Mouse (Mus musculus) lung, embryonic 16.5 days (tissue): ENCODE results near the gene Rest. TPM values are rescaled to one million over a fixed set of nuclear protein-coding genes. Genes with fewer than 3 reads are reported as not detected.

ENCODE experiments used
- ATAC-seq: fragments of 200-750 bp; cut with Nextera tagmentation; 2 replicates; pipeline ENCODE4 v1.8.0; 2017; ENCODE audit warnings: low read depth, mild to moderate bottlenecking, moderate library complexity
- H3K27ac ChIP-seq: fragments of 300-500 bp; sonication (generic); 2 replicates; pipeline ENCODE4 v1.5.1; 2014; ENCODE audit warnings: mild to moderate bottlenecking, control low read depth, low read length
- H3K27me3 ChIP-seq: fragments of 300-500 bp; sonication (generic); 2 replicates; pipeline ENCODE4 v1.6.1; 2014; ENCODE audit warnings: low read depth, low read length, mixed read lengths; ENCODE audit not compliant: control insufficient read depth, insufficient read depth
- H3K36me3 ChIP-seq: fragments of 300-500 bp; sonication (generic); 2 replicates; pipeline ENCODE4 v1.6.1; 2014; ENCODE audit warnings: low read length; ENCODE audit not compliant: control insufficient read depth, insufficient read depth
- H3K4me1 ChIP-seq: fragments of 300-500 bp; sonication (generic); replicated peaks from 2 replicates; pipeline ENCODE4 v1.6.1; 2014; ENCODE audit warnings: low read length, mixed read lengths; ENCODE audit not compliant: control insufficient read depth, insufficient read depth
- H3K4me2 ChIP-seq: fragments of 300-500 bp; sonication (generic); 2 replicates; pipeline ENCODE4 v1.6.1; 2014; ENCODE audit warnings: low read depth, low read length, control low read depth
- H3K4me3 ChIP-seq: fragments of 300-500 bp; sonication (generic); 2 replicates; pipeline ENCODE4 v1.5.1; 2014; ENCODE audit warnings: mild to moderate bottlenecking, low read length, control low read depth
- H3K9ac ChIP-seq: fragments of 300-500 bp; sonication (generic); 2 replicates; pipeline ENCODE4 v1.6.1; 2014; ENCODE audit warnings: low read length, control low read depth
- H3K9me3 ChIP-seq: fragments of 300-500 bp; sonication (generic); 2 replicates; pipeline ENCODE4 v1.6.1; 2016; ENCODE audit warnings: low read length; ENCODE audit not compliant: control insufficient read depth
- WGBS: fragments of 180-500 bp; shearing (Covaris S2); extraction: QIAGEN DNeasy Blood & Tissue Kit; methylation state at CpG from one replicate; pipeline ENCODE4 v1.1.7; 2014; 5-methylcytosine and 5-hydroxymethylcytosine counted together
- microRNA-seq: library from miRNA; unstranded; fragments of <30 nt; microRNA quantifications from one replicate; pipeline ENCODE4, GENCODE M21; 2016
- polyA plus RNA-seq: library from polyadenylated mRNA; unstranded; fragments of >200 nt; fragmentation: Nextera tagmentation; extraction: Ambion mirVana; gene quantifications from 2 replicates; pipeline ENCODE4 v1.2.1, GENCODE M21; 2015

Gene Rest
- polyA plus RNA-seq, 1 experiment from 2014 or later: 30.0 TPM

DNA sequence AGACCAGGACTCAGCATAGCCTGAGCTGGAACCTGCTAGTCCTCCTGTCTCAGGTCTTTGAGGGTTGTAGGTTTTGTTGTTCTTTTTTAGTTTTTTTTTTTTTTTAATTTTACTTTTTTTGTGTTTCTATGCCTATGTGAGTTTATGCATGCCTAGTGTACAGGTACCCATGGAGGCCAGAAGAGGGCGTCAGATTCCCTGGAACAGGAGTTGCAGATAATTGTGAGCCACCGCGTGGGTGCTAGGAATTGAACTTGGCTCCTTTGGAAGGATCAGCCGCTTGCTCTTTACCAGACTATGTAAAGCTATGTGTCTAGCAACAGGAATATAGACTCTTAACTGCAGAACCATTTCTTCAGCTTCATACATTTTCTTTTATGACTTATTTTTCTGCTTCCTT, 48.9 kb downstream of the Rest start:
- Histone ChIP-seq H3K27ac (no peak overlapping the region), H3K4me1 (peaks cover 9% of the 10 kb centered on the region), H3K4me3 (no peak overlapping the region), H3K9ac (no peak overlapping the region), H3K27me3 (no peaks in the 10 kb centered on the region), H3K36me3 (peaks cover 27% of the 10 kb centered on the region), H3K4me2 (no peak overlapping the region), H3K9me3 (no peaks in the 10 kb centered on the region)
- no peak for ATAC-seq
- 94% methylated on average over 4 of the region's 4 CpGs for WGBS

DNA sequence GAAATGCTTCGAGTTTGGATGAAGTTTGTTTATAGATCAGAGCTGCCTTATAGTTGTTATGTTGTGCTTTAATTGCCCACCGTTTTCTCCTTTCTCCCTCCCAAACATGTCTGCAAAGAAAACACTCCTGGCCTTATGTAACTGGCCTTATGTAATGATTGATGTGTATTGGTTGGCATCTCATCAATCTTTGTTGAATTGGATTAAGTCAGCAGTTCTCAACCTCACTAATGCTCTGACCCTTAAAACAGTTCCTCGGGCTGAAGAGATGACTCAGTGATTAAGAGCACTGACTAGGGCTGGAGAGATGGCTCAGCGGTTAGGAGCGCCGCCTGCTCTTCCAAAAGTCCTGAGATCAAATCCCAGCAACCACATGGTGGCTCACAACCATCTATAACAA, 49.7 kb downstream of the Rest start:
- H3K4me2 ChIP-seq: no peak overlapping the region
- peaks cover 9% of the 10 kb centered on the region for H3K4me1 ChIP-seq
- H3K9ac ChIP-seq: no peak overlapping the region
- H3K27ac ChIP-seq: no peak overlapping the region
- H3K4me3 ChIP-seq: no peak overlapping the region
- H3K27me3 ChIP-seq: no peaks in the 10 kb centered on the region
- H3K9me3 ChIP-seq: no peaks in the 10 kb centered on the region
- no peak for ATAC-seq
- H3K36me3 ChIP-seq: peaks cover 31% of the 10 kb centered on the region
- WGBS: 76% methylated on average over 6 of the region's 6 CpGs

DNA sequence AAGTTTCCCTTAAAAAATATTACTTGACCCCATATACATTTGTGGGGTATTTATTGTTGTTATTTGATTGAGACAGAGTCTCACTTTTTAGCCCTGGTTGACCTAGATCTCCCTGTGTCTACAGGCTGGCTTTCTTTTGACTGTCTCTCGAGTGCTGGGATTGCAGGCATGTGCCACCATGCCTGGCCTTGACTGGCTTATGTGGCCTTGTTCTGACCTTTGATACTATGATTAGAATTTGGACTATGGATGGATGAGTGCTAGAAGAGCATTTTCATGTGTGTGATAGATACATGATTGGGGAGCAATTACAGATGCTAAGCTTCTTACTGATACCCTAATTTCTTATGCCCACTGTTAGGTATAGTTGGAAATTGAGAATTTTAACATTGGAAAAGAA, 59.6 kb downstream of the Rest start:
- no peak overlapping the region for H3K27ac ChIP-seq
- peaks cover 65% of the 10 kb centered on the region for H3K36me3 ChIP-seq
- WGBS: 88% methylated on average over 1 of the region's 1 CpGs
- H3K9me3 ChIP-seq: no peaks in the 10 kb centered on the region
- H3K9ac ChIP-seq: no peak overlapping the region
- no peak overlapping the region for H3K4me3 ChIP-seq
- H3K4me2 ChIP-seq: no peak overlapping the region
- no peaks in the 10 kb centered on the region for H3K27me3 ChIP-seq
- no peak for ATAC-seq
- H3K4me1 ChIP-seq: no peaks in the 10 kb centered on the region

DNA sequence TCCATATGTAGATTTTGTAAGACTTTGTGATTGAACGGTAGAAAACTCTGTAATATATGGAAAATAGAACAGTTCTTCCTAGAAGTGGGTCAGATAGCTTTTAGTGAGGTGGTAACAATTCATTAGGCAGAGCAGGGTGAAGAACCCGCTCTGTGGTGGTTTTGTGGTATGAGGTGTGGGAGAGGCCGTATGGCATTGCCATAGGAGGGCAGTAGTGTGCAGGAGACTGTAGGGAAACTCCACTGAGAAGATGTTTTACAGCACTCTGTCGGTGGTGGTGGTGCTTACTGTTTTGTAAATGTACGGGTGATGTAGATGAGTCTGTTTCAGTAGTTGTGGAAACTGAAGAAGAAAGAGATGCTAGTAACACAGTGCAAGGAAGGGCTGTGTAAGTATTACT, 64.9 kb downstream of the Rest start:
- Histone ChIP-seq H3K36me3 (peaks cover 54% of the 10 kb centered on the region), H3K9ac (no peak overlapping the region), H3K27me3 (no peaks in the 10 kb centered on the region), H3K4me1 (no peaks in the 10 kb centered on the region), H3K4me2 (no peak overlapping the region), H3K4me3 (no peak overlapping the region), H3K27ac (no peak overlapping the region), H3K9me3 (no peaks in the 10 kb centered on the region)
- WGBS: 77% methylated on average over 5 of the region's 5 CpGs
- no peak for ATAC-seq

Small RNAs within 50 kb of the gene (microRNA-seq; reads per million reads assigned to microRNA genes)
- gene Mir5098: not detected

Other genes with a start within 250 kb of the Rest start
- 1.4 and 1.7 TPM in 2 replicates for gene Thegl, start 249.5 kb upstream of the Rest start, polyA plus RNA-seq
- 13.6 and 18.1 TPM in 2 replicates for gene Hopx, start 150.4 kb upstream of the Rest start, polyA plus RNA-seq
- 2.7 and 3.8 TPM in 2 replicates for gene Spink2, start 54.0 kb upstream of the Rest start, polyA plus RNA-seq
- gene Noa1, start 44.6 kb downstream of the Rest start, polyA plus RNA-seq: 21.5 and 25.8 TPM in 2 replicates
- 56.2 and 60.9 TPM in 2 replicates for gene Polr2b, start 44.7 kb downstream of the Rest start, polyA plus RNA-seq
- 99.8 and 104 TPM in 2 replicates for gene Igfbp7, start 142.6 kb downstream of the Rest start, polyA plus RNA-seq